In genomic region chr4:148743414-148743844, GRCm38 (mm10) we compare ENCODE assay signal across 7 mouse cellular contexts.
DNase-seq lines count a peak whose midpoint lies in the region; ATAC-seq lines count a peak whose summit lies in the region.

No protein-coding gene starts in this region.

- DNase-seq in forebrain, embryonic 11.5 days (ENCODE audit: low spot score), result no peak
- DNase-seq in limb, embryonic 10.5 days (ENCODE audit: low spot score), result no peak
- no peak for DNase-seq in c-Kit-positive CD71-positive TER-119-positive erythroid progenitor cells, embryonic 14.5 days (ENCODE audit: low spot score)
- DNase-seq in kidney, adult 11 months, result no peak

- H3K4me2 ChIP-seq in forebrain, embryonic 11.5 days (ENCODE audit: low read depth, low read length, severe bottlenecking), result peak overlapping the region; percentile 94; the same call in 1 of the 2 replicates
- H3K4me2 ChIP-seq in stomach, embryonic 15.5 days, result 0 out of 2 replicates have a peak overlapping the region, but pooled peaks have one; percentile 93

- peaks cover 80% of the 10 kb centered on the region for H3K27me3 ChIP-seq in megakaryocyte, embryonic 14.5 days (replicated peaks)
- H3K27me3 ChIP-seq in forebrain, embryonic 11.5 days (ENCODE audit: control insufficient read depth, insufficient read depth, low read length), result peaks cover 10% of the 10 kb centered on the region; the same call in 1 of the 2 replicates
- H3K27me3 ChIP-seq in limb, embryonic 10.5 days (ENCODE audit: low read depth, poor library complexity, severe bottlenecking), result peaks cover 66% of the 10 kb centered on the region
- H3K27me3 ChIP-seq in stomach, embryonic 15.5 days (replicated peaks), result no peaks in the 10 kb centered on the region

- H3K4me1 ChIP-seq in megakaryocyte, embryonic 14.5 days, result peaks cover 15% of the 10 kb centered on the region
- peaks cover 12% of the 10 kb centered on the region for H3K4me1 ChIP-seq in forebrain, embryonic 11.5 days (replicated peaks; ENCODE audit: control insufficient read depth, insufficient read depth, low read length)
- H3K4me1 ChIP-seq in limb, embryonic 10.5 days, result peaks cover 51% of the 10 kb centered on the region
- peaks cover 5% of the 10 kb centered on the region; the same call in 1 of the 2 replicates for H3K4me1 ChIP-seq in stomach, embryonic 15.5 days

- ATAC-seq in megakaryocyte, adult 5-6 weeks (ENCODE audit: poor library complexity, severe bottlenecking), result no peak
- ATAC-seq in forebrain, embryonic 11.5 days (replicated peaks; ENCODE audit: low FRiP score), result 0 out of 2 replicates have a peak, but pooled peaks have one; percentile 9
- ATAC-seq in stomach, embryonic 15.5 days (ENCODE audit: insufficient read depth, low FRiP score, low read depth), result no peak

- H3K9me3 ChIP-seq in megakaryocyte, embryonic 14.5 days, result peaks cover 3% of the 10 kb centered on the region; the same call in 1 of the 2 replicates
- no peaks in the 10 kb centered on the region for H3K9me3 ChIP-seq in forebrain, embryonic 11.5 days (ENCODE audit: control insufficient read depth, low read length)
- no peaks in the 10 kb centered on the region for H3K9me3 ChIP-seq in limb, embryonic 10.5 days (replicated peaks)
- H3K9me3 ChIP-seq in stomach, embryonic 15.5 days, result no peaks in the 10 kb centered on the region

- H3K36me3 ChIP-seq in megakaryocyte, embryonic 14.5 days (replicated peaks; ENCODE audit: low read length), result no peaks in the 10 kb centered on the region
- H3K36me3 ChIP-seq in forebrain, embryonic 11.5 days (ENCODE audit: control insufficient read depth, insufficient read depth, low read length), result no peaks in the 10 kb centered on the region
- H3K36me3 ChIP-seq in limb, embryonic 10.5 days, result no peaks in the 10 kb centered on the region
- H3K36me3 ChIP-seq in stomach, embryonic 15.5 days, result no peaks in the 10 kb centered on the region

- peak overlapping the region; percentile 88 for H3K4me3 ChIP-seq in megakaryocyte, embryonic 14.5 days (replicated peaks)
- no peak overlapping the region for H3K4me3 ChIP-seq in forebrain, embryonic 11.5 days (ENCODE audit: low read depth, low read length)
- H3K4me3 ChIP-seq in limb, embryonic 10.5 days, result peak overlapping the region; percentile 60
- no peak overlapping the region for H3K4me3 ChIP-seq in stomach, embryonic 15.5 days (replicated peaks)

- WGBS in forebrain, embryonic 11.5 days, result 12% methylated on average over 11 of the region's 11 CpGs
- 13% methylated on average over 11 of the region's 11 CpGs for WGBS in limb, embryonic 10.5 days
- 39% methylated on average over 11 of the region's 11 CpGs for WGBS in stomach, embryonic 15.5 days

- H3K27ac ChIP-seq in forebrain, embryonic 11.5 days (ENCODE audit: low read depth, low read length), result no peak overlapping the region
- H3K27ac ChIP-seq in limb, embryonic 10.5 days, result peak overlapping the region; percentile 74
- H3K27ac ChIP-seq in stomach, embryonic 15.5 days, result no peak overlapping the region

- H3K9ac ChIP-seq in forebrain, embryonic 11.5 days (ENCODE audit: low read length), result peak overlapping the region; percentile 58; the same call in 1 of the 2 replicates
- H3K9ac ChIP-seq in stomach, embryonic 15.5 days, result no peak overlapping the region

Comparison
In these comparisons a context has a peak if more than half of its experiments do, and no peak if none do; other contexts are left out.
1. H3K4me3 ChIP-seq: peak in megakaryocyte, embryonic 14.5 days (single experiment) and limb, embryonic 10.5 days (single experiment); none in forebrain, embryonic 11.5 days (single experiment) and stomach, embryonic 15.5 days (single experiment).